Mouse (Mus musculus) heart, embryonic 13.5 days (tissue): ENCODE measurements around the gene Rdx. TPM values are rescaled to one million over a fixed set of nuclear protein-coding genes. Genes with fewer than 3 reads are reported as not detected.
A peak's percentile ranks its signal among the peaks of the same experiment; 100 is the strongest.

ENCODE experiments used
- ATAC-seq: fragments of 200-750 bp; cut with Nextera tagmentation; 2 replicates; pipeline ENCODE4 v1.8.0; 2017; ENCODE audit warnings: moderate TSS enrichment; ENCODE audit not compliant: insufficient number of reproducible peaks, low FRiP score, low TSS enrichment; ENCODE audit errors: extremely low read depth
- H3K27ac ChIP-seq: fragments of 300-500 bp; sonication (generic); replicated peaks from 2 replicates; pipeline ENCODE4 v1.5.1; 2015; ENCODE audit warnings: moderate library complexity, mild to moderate bottlenecking, inconsistent platforms
- H3K27me3 ChIP-seq: fragments of 300-500 bp; sonication (generic); replicated peaks from 2 replicates; pipeline ENCODE4 v1.6.1; 2015; ENCODE audit warnings: mild to moderate bottlenecking, inconsistent platforms
- H3K36me3 ChIP-seq: fragments of 300-500 bp; sonication (generic); 2 replicates; pipeline ENCODE4 v1.6.1; 2015; ENCODE audit warnings: mild to moderate bottlenecking, inconsistent platforms
- H3K4me1 ChIP-seq: fragments of 300-500 bp; sonication (generic); 2 replicates; pipeline ENCODE4 v1.6.1; 2015; ENCODE audit warnings: inconsistent platforms
- H3K4me2 ChIP-seq: fragments of 300-500 bp; sonication (generic); 2 replicates; pipeline ENCODE4 v1.6.1; 2015; ENCODE audit warnings: inconsistent platforms, mild to moderate bottlenecking, moderate library complexity
- H3K4me3 ChIP-seq: fragments of 300-500 bp; sonication (generic); 2 replicates; pipeline ENCODE4 v1.5.1; 2015; ENCODE audit warnings: moderate library complexity, mild to moderate bottlenecking, inconsistent platforms
- H3K9ac ChIP-seq: fragments of 300-500 bp; sonication (generic); 2 replicates; pipeline ENCODE4 v1.6.1; 2015; ENCODE audit warnings: inconsistent platforms, mild to moderate bottlenecking, moderate library complexity
- H3K9me3 ChIP-seq: fragments of 300-500 bp; sonication (generic); 2 replicates; pipeline ENCODE4 v1.6.1; 2016; ENCODE audit warnings: inconsistent platforms
- WGBS: fragments of 180-500 bp; shearing (Covaris S2); methylation state at CpG from one replicate; pipeline ENCODE4 v1.1.7; 2015; ENCODE audit warnings: mixed read lengths; 5-methylcytosine and 5-hydroxymethylcytosine counted together
- polyA plus RNA-seq: library from polyadenylated mRNA; unstranded; fragments of >200 nt; fragmentation: Nextera tagmentation; extraction: Ambion mirVana; gene quantifications from 2 replicates; pipeline ENCODE4 v1.2.1, GENCODE M21; 2015

Gene Rdx
- 112 and 117 TPM in 2 replicates for polyA plus RNA-seq

GRCm38 (mm10) chr9:52047129-52047820, at the start of gene Rdx:
Gene Rdx (plus strand): TSS chr9:52047173.
- no peaks in the 10 kb centered on the region for H3K9me3 ChIP-seq
- H3K36me3 ChIP-seq, result no peaks in the 10 kb centered on the region
- peaks cover 32% of the 10 kb centered on the region for H3K4me1 ChIP-seq
- H3K9ac ChIP-seq, result peak within 1 kb of the TSS; percentile 100
- no peaks in the 10 kb centered on the region for H3K27me3 ChIP-seq
- peak within 1 kb of the TSS; percentile 85 for H3K4me2 ChIP-seq
- WGBS, result 4% methylated on average over 17 of the region's 17 CpGs
- peak within 1 kb of the TSS; percentile 99 for H3K4me3 ChIP-seq
- peak within 1 kb of the TSS; percentile 100 for H3K27ac ChIP-seq
- no peak for ATAC-seq

GRCm38 (mm10) chr9:52003501-52003900, 43.5 kb upstream of the Rdx start:
- no peaks in the 10 kb centered on the region for H3K36me3 ChIP-seq
- H3K27me3 ChIP-seq, result no peaks in the 10 kb centered on the region; the same call in 1 of the 2 replicates
- peaks cover 4% of the 10 kb centered on the region; the same call in 1 of the 2 replicates for H3K9me3 ChIP-seq
- H3K4me3 ChIP-seq, result no peak overlapping the region
- no peak overlapping the region for H3K27ac ChIP-seq
- H3K9ac ChIP-seq, result no peak overlapping the region
- H3K4me2 ChIP-seq, result no peak overlapping the region
- peaks cover 12% of the 10 kb centered on the region for H3K4me1 ChIP-seq
- 26% methylated on average over 4 of the region's 4 CpGs for WGBS
- no peak for ATAC-seq

GRCm38 (mm10) chr9:52007341-52007740, 39.6 kb upstream of the Rdx start:
- no peak for ATAC-seq

GRCm38 (mm10) chr9:52008511-52008910, 38.5 kb upstream of the Rdx start:
- 63% methylated on average over 1 of the region's 1 CpGs for WGBS
- H3K36me3 ChIP-seq, result no peaks in the 10 kb centered on the region
- no peak overlapping the region for H3K27ac ChIP-seq
- H3K4me1 ChIP-seq, result peaks cover 11% of the 10 kb centered on the region
- ATAC-seq, result no peak
- no peak overlapping the region for H3K4me2 ChIP-seq
- H3K9ac ChIP-seq, result no peak overlapping the region
- no peak overlapping the region for H3K4me3 ChIP-seq
- no peaks in the 10 kb centered on the region for H3K9me3 ChIP-seq
- H3K27me3 ChIP-seq, result no peaks in the 10 kb centered on the region; the same call in 1 of the 2 replicates

More at GRCm38 (mm10) chr9:52007341-52007740, 39.6 kb upstream of the Rdx start:
- Histone ChIP-seq H3K27me3 (no peaks in the 10 kb centered on the region; the same call in 1 of the 2 replicates), H3K9ac (no peak overlapping the region), H3K4me3 (no peak overlapping the region), H3K4me1 (peaks cover 12% of the 10 kb centered on the region), H3K4me2 (no peak overlapping the region), H3K27ac (no peak overlapping the region), H3K9me3 (no peaks in the 10 kb centered on the region), H3K36me3 (no peaks in the 10 kb centered on the region)
- WGBS, result 36% methylated on average over 2 of the region's 2 CpGs

- WGBS, result 88% methylated on average over 1 of the region's 1 CpGs
- H3K4me3 ChIP-seq, result no peak overlapping the region
- H3K9ac ChIP-seq, result no peak overlapping the region
- ATAC-seq, result no peak
- no peaks in the 10 kb centered on the region for H3K36me3 ChIP-seq
- no peak overlapping the region for H3K27ac ChIP-seq
- H3K4me1 ChIP-seq, result 0 out of 2 replicates have a peak, but pooled peaks cover 3% of the 10 kb centered on the region
- H3K4me2 ChIP-seq, result no peak overlapping the region
- H3K9me3 ChIP-seq, result no peaks in the 10 kb centered on the region
- H3K27me3 ChIP-seq, result no peaks in the 10 kb centered on the region; the same call in 1 of the 2 replicates
Observed at GRCm38 (mm10) chr9:52012311-52012710, 34.7 kb upstream of the Rdx start.

GRCm38 (mm10) chr9:52012781-52013436, 34.1 kb upstream of the Rdx start:
- Histone ChIP-seq H3K9me3 (no peaks in the 10 kb centered on the region), H3K9ac (no peak overlapping the region), H3K4me1 (no peaks in the 10 kb centered on the region), H3K36me3 (no peaks in the 10 kb centered on the region), H3K27me3 (no peaks in the 10 kb centered on the region; the same call in 1 of the 2 replicates), H3K4me3 (no peak overlapping the region), H3K4me2 (no peak overlapping the region), H3K27ac (no peak overlapping the region)
- whole genome bisulfite sequencing, result 60% methylated on average over 5 of the region's 5 CpGs
- no peak for ATAC-seq

GRCm38 (mm10) chr9:52013900-52014455, 33.0 kb upstream of the Rdx start:
- no peaks in the 10 kb centered on the region for H3K9me3 ChIP-seq
- no peak overlapping the region for H3K27ac ChIP-seq
- H3K4me2 ChIP-seq, result no peak overlapping the region
- 49% methylated on average over 5 of the region's 5 CpGs for WGBS
- no peaks in the 10 kb centered on the region for H3K4me1 ChIP-seq
- no peaks in the 10 kb centered on the region for H3K27me3 ChIP-seq
- no peak overlapping the region for H3K4me3 ChIP-seq
- H3K36me3 ChIP-seq, result no peaks in the 10 kb centered on the region
- no peak overlapping the region for H3K9ac ChIP-seq
- no peak for ATAC-seq

GRCm38 (mm10) chr9:52017091-52017490, 29.9 kb upstream of the Rdx start:
- Histone ChIP-seq H3K27me3 (no peaks in the 10 kb centered on the region), H3K27ac (no peak overlapping the region), H3K4me3 (no peak overlapping the region), H3K9ac (no peak overlapping the region), H3K36me3 (no peaks in the 10 kb centered on the region), H3K9me3 (no peaks in the 10 kb centered on the region), H3K4me1 (no peaks in the 10 kb centered on the region), H3K4me2 (no peak overlapping the region)
- ATAC-seq, result no peak
- WGBS, result 69% methylated on average over 3 of the region's 3 CpGs

GRCm38 (mm10) chr9:52017824-52018223, 29.1 kb upstream of the Rdx start:
- no peaks in the 10 kb centered on the region for H3K27me3 ChIP-seq
- no peaks in the 10 kb centered on the region for H3K4me1 ChIP-seq
- no peak overlapping the region for H3K9ac ChIP-seq
- H3K36me3 ChIP-seq, result no peaks in the 10 kb centered on the region
- no peak overlapping the region for H3K27ac ChIP-seq
- ATAC-seq, result no peak
- no peak overlapping the region for H3K4me2 ChIP-seq
- 62% methylated on average over 2 of the region's 2 CpGs for WGBS
- H3K9me3 ChIP-seq, result no peaks in the 10 kb centered on the region
- no peak overlapping the region for H3K4me3 ChIP-seq

GRCm38 (mm10) chr9:52018505-52018904, 28.5 kb upstream of the Rdx start:
- Histone ChIP-seq H3K36me3 (no peaks in the 10 kb centered on the region), H3K27me3 (no peaks in the 10 kb centered on the region), H3K4me1 (no peaks in the 10 kb centered on the region), H3K9ac (no peak overlapping the region), H3K27ac (no peak overlapping the region), H3K4me2 (no peak overlapping the region), H3K4me3 (no peak overlapping the region), H3K9me3 (no peaks in the 10 kb centered on the region)
- ATAC-seq, result no peak
- WGBS, result 78% methylated on average over 1 of the region's 1 CpGs

- Histone ChIP-seq H3K9ac (peak overlapping the region; percentile 30; the same call in 1 of the 2 replicates), H3K27ac (peak overlapping the region; percentile 71), H3K36me3 (no peaks in the 10 kb centered on the region), H3K4me3 (no peak overlapping the region), H3K27me3 (no peaks in the 10 kb centered on the region), H3K4me2 (peak overlapping the region; percentile 5; the same call in 1 of the 2 replicates), H3K9me3 (no peaks in the 10 kb centered on the region), H3K4me1 (peaks cover 36% of the 10 kb centered on the region)
- ATAC-seq, result peak; percentile 56
- 18% methylated on average over 5 of the region's 5 CpGs for WGBS
Observed at GRCm38 (mm10) chr9:52027257-52028020, 19.5 kb upstream of the Rdx start.
